Mouse (Mus musculus) right cerebral cortex, postnatal 36 days (tissue): ENCODE data around the gene Olfr6.
"Not testable (repeated sequence)": the region's sequence is repeated elsewhere in the genome, so short reads cannot be mapped to it uniquely, and the experiment has no call there.

Experiments
- DNase-seq, 2 experiments: peaks; one replicate each; pipeline ENCODE4 v3.0.0; 2022; ENCODE audit warnings: low spot score in 2 of 2, mixed read lengths in 1 of 2

Gene Olfr6

DNA sequence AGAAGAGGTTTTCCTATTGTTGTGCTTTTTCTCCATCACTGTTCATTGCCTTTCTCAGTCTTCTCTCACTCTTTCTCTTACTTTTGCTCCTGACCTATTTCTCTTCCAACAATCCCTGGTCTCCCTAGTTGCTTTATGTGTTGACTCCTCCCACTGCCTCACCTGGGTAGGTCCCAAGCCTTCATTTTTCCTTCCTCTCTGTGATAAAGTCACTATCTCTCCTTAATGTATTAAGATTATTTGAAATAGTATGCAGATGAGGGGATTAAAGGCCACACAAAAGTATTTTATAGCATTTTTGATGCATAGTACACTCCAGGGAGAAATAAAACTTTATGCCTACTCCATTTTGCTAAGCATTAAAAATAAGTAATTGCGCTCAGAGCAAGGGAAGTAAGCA lies at the start of gene Olfr6:
TSS of gene Olfr6 (minus strand) at position 101 of the 400 bp plus-strand sequence.
- no peak for DNase-seq

DNA sequence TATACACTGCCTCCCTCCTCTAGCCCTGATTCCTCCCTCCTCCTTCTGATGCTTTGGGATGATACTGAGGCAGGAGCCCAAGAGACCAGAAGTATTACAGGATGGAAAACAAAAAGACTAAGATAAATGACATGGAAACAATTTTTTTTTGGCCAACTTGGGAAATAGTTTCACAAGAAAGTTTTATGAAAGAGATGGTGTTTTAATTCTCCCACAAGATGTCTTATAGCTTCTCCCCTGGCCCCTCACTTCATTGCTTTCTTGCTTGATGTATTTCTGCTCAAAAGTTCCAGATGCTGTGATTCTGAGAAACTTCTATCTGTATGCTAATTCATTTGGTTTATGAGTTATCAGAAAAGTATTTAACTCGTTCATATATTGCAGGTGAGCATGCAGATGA lies 42.2 kb upstream of the Olfr6 start, which contains the start of gene Olfr2:
TSS of gene Olfr2 (minus strand) at position 101 of the 400 bp plus-strand sequence.
- no peak for DNase-seq

DNA sequence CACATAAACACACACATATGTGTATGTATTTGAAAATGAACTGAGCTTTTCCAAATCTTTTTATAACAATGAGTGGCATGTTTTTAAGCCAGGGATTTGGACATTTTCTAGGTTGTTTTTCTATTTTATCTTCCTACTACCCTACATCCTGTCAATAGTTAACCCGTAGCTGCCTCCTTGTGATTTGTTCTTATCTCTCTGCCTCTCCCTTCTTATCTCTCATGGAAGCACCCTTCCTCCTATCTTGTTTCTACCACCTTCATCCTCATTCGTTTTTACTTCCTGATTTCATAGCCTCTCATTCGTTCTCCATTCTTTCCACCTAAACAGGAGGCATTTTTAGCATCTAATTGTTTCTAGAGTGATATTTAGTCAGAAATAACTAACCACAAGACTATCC lies 40.4 kb upstream of the Olfr6 start:
- DNase-seq, result no peak

DNA sequence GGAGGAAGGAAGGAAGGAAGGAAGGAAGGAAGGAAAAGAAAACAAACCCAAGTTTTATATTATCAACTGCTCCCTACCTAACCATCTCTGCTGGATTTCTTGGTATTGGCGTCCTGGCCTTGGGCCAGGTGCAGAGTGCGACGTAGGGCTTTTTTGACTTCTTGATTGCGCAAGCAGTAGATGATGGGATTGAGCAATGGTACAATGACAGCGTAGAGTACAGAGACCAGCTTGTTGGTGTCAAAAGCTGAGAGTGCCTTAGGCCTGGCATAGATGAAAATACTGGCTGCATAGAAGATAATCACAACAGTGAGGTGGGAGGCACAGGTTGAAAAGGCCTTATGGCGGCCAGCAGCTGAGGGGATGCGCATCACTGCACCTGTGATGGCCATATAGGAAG lies 37.1 kb upstream of the Olfr6 start:
- DNase-seq, result no peak

DNA sequence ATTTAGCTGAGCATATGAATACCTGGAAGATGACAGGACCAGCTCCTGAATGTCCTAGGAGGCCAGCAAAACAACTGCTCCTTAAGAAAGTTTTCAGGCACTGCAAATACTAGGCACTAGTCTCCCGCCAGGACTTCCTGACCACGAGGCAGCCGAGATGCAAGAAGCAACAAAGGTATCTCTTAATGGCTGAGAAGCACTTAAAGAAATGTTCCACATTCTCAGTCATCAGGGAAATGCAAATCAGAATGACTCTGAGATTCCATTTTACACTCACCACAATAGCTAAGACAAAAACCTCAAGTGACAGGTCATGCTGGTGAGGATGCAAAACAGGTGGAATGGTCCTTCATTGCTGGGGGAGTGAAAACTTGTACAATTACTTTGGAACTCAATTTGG lies 21.5 kb upstream of the Olfr6 start:
- DNase-seq, result no peak

DNA sequence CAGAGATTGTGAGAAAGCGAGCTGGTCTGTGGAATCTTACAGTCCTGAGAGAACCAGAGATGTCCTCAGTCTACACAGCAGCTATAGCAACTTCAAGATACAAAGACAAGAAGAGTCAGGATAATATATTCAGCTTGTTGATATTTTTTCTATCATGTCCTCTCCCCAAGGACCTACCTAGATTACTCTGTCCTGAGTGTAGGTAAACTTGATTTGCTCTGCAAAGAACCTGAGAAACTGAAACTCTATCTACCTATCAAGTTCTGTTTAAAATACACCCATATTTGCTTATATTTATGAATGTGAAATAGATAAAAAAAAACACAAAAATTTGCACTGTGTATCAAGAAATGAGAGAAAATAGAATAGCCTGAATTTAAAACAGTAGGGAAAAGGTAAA lies 11.6 kb upstream of the Olfr6 start, which contains the start of gene Olfr711:
TSS of gene Olfr711 (minus strand) at position 101 of the 400 bp plus-strand sequence.
- DNase-seq, result no peak

DNA sequence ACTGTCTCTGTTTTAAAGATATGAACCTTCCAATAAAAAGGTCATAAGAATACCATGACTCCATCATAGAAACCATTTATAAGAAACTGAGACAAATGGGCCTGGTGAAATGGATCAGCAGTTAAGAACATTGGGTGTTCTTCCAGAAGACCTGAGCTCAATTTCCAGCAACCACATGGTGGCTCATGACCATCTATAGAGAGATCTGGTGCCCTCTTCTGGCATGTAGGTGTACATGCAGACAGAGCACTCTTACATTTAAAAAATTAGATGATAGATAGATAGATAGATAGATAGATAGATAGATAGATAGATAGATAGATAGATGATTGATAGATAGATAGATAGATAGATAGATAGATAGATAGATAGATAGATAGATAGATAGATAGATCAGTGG lies 3.8 kb upstream of the Olfr6 start:
- not testable (repeated sequence) for DNase-seq

DNA sequence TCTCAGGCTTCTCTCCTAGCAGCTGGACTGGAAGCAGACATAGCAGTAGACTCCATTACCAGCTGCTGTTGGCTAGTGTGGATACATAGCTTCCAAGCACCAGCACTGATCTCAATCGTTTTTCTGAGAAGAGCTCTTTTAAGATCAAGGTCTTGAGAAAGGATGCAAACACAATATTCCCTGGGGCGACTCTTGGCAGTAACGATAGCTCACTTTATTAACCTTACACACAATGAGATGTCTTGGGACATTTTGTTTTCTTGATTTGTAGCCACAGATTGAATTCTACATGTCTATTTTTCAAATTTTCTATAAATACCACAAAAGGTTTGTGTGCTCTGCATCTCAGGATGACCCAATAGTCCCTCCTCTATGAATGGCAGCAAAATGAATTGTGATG lies 15.5 kb downstream of the Olfr6 start, which contains the start of gene Olfr710:
TSS of gene Olfr710 (minus strand) at position 101 of the 400 bp plus-strand sequence.
- DNase-seq, result no peak

DNA sequence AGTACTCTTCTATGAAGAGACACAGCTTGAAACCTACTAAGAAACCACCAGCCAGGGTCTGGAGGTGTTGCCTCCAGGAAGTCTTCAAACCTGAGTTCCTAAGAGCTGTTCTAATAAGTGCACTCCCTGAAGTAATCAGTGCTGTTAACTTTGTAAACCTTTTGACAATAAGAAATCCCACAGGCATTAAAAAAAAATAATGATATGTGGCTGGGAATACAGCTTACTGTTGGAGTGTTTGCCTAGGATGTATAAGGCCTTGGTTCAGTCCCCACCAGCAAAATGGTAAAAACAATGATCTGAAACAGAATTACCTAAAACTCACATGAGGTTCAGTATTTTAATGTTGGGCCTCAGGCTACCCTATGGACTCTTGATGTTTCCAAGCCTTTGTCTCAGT lies 31.6 kb downstream of the Olfr6 start, which contains the start of gene Olfr709-ps1:
TSS of gene Olfr709-ps1 (minus strand) at position 101 of the 400 bp plus-strand sequence.
- no peak for DNase-seq

DNA sequence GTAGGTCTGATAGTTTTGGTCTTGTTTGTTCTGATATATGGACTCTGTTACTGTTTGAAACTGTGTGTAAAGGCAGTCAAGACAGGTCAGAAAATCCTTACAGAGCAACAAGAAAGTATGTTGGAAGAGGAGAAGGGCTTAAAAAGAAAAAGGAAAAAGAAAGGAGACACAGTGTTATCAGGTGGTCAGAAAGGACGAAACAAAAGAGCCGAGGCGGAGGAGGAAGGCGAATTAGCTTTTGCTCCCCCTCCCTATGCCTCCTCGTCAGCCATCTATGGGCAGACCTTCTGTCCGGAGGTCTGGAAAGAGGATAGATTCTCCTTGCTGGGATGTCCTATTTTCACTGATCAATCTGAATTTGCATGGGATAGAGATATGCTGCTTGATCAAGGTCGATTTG lies 42.8 kb downstream of the Olfr6 start:
- not testable (repeated sequence) for DNase-seq

DNA sequence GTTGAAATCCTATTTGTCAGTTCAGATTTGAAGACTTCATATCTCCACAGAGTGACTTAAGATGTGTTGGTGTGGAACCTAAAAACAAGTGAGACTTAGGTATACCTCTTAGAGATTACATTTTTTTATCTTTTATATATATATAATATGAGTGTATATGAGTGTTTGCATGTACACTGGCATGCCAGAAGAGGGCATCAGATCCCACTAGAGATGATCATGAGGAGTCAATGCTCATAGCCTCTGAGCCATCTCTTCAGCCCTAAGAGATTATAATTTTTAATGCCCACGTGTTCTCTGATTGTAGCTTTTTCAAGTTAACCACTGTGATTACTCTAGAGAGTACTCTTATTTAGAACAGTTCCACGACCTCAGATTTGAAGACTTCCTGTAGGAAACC lies 56.1 kb downstream of the Olfr6 start, which contains the start of gene Olfr1532-ps1:
TSS of gene Olfr1532-ps1 (plus strand) at position 326 of the 400 bp plus-strand sequence.
- no peak for DNase-seq
